30 mouse cellular contexts compared by ENCODE assay signal in genomic region chr9:72992576-72992975, GRCm38 (mm10). TPM values are rescaled to one million over a fixed set of nuclear protein-coding genes. Genes with fewer than 3 reads are reported as not detected.
"Had no signal": no experiment of that assay in that cellular context is flagged by ENCODE, and none has a peak within 500 bp of the region (broad histone marks: within the 10 kb centered on the region; RNA-seq: fewer than 3 reads in every experiment).

No protein-coding gene starts in this region.

- H3K27ac ChIP-seq: kidney, embryonic 15.5 days; left cerebral cortex, adult 2 months; liver, embryonic 13.5 days; macrophage; midbrain, embryonic 10.5 days; neural tube, embryonic 12.5 days; neural tube, embryonic 15.5 days; stomach, postnatal 0 days had no signal

- DNase-seq: kidney, postnatal 10 days; kidney, postnatal 36 days; layer of hippocampus, postnatal 36 days; liver, embryonic 13.5 days; lung, adult 2 months; midbrain, embryonic 14.5 days; right cerebral cortex, adult 18-20 months; right cerebral cortex, postnatal 14 days; right cerebral cortex, postnatal 4 days; thymus, adult 2 months; thymus, postnatal 14 days; thymus, postnatal 4 days had no signal

- H3K9me3 ChIP-seq: kidney, embryonic 15.5 days; liver, embryonic 13.5 days; midbrain, embryonic 10.5 days; neural tube, embryonic 12.5 days; neural tube, embryonic 15.5 days had no signal

- H3K36me3 ChIP-seq: kidney, embryonic 15.5 days; liver, embryonic 13.5 days; midbrain, embryonic 10.5 days; neural tube, embryonic 12.5 days; neural tube, embryonic 15.5 days had no signal

- H3K4me1 ChIP-seq: kidney, embryonic 15.5 days; midbrain, embryonic 10.5 days; neural tube, embryonic 12.5 days had no signal

- H3K9ac ChIP-seq: kidney, embryonic 15.5 days; liver, embryonic 13.5 days; neural tube, embryonic 12.5 days; neural tube, embryonic 15.5 days had no signal

- H3K27me3 ChIP-seq: kidney, embryonic 15.5 days; liver, embryonic 13.5 days; neural tube, embryonic 12.5 days; neural tube, embryonic 15.5 days had no signal

- H3K4me3 ChIP-seq: kidney, embryonic 15.5 days; left cerebral cortex, adult 2 months; liver, embryonic 13.5 days; midbrain, embryonic 10.5 days; neural tube, embryonic 12.5 days; neural tube, embryonic 15.5 days had no signal

RNA-seq across cellular contexts. Expression of gene Gm44503, which starts 33.9 kb away (rescaled TPM):
- total RNA-seq: layer of hippocampus, adult 8-10 months; layer of hippocampus, postnatal 10 days; left cerebral cortex, adult 2 months; left cerebral cortex, postnatal 10 days; left cerebral cortex, postnatal 36 days; liver, adult 2 months; megakaryocyte, adult 5-6 weeks had no signal
- polyA plus RNA-seq: kidney, embryonic 15.5 days; limb, embryonic 11.5 days; limb, embryonic 14.5 days; liver, adult 2 months; liver, embryonic 13.5 days; liver, embryonic 16.5 days; lung, adult 2 months; lung, embryonic 16.5 days; macrophage; midbrain, embryonic 10.5 days; midbrain, embryonic 14.5 days; neural tube, embryonic 12.5 days; neural tube, embryonic 15.5 days; stomach, embryonic 14.5 days; stomach, postnatal 0 days; thymus, adult 2 months had no signal
